Mouse (Mus musculus) thymus, adult 2 months (tissue): Measurements from ENCODE around the gene Perp. TPM values are rescaled to one million over a fixed set of nuclear protein-coding genes. Genes with fewer than 3 reads are reported as not detected.

Experiments used
- DNase-seq: peaks from one replicate; pipeline ENCODE4 v3.0.0; 2021
- H3K27ac ChIP-seq: fragments of 200-500 bp; 2 replicates; pipeline ENCODE4 v1.5.1; 2012; ENCODE audit warnings: low read length, control low read depth; ENCODE audit not compliant: control insufficient read depth, insufficient read depth
- H3K27me3 ChIP-seq: fragments of 200-500 bp; 2 replicates; pipeline ENCODE4 v1.6.1; 2012; ENCODE audit warnings: mild to moderate bottlenecking, low read length, moderate library complexity, mixed read lengths; ENCODE audit not compliant: control insufficient read depth, insufficient read depth
- H3K36me3 ChIP-seq: fragments of 200-500 bp; 2 replicates; pipeline ENCODE4 v1.6.1; 2012; ENCODE audit warnings: mild to moderate bottlenecking, low read length, moderate library complexity; ENCODE audit not compliant: control insufficient read depth, insufficient read depth
- H3K4me1 ChIP-seq: fragments of 200-500 bp; replicated peaks from 2 replicates; pipeline ENCODE4 v1.6.1; 2012; ENCODE audit warnings: low read length; ENCODE audit not compliant: control insufficient read depth, insufficient read depth
- H3K4me3 ChIP-seq: fragments of 200-500 bp; 2 replicates; pipeline ENCODE4 v1.5.1; 2012; ENCODE audit warnings: mild to moderate bottlenecking, low read length, control low read depth, moderate library complexity; ENCODE audit not compliant: control insufficient read depth, insufficient read depth
- CTCF ChIP-seq: fragments of 200-500 bp; IDR thresholded peaks from 2 replicates; pipeline ENCODE4 v1.5.1; 2012; ENCODE audit warnings: mild to moderate bottlenecking, control low read depth, low read length, moderate library complexity, borderline replicate concordance; ENCODE audit not compliant: control insufficient read depth, poor library complexity, insufficient read depth; ENCODE audit errors: extremely low read depth
- POLR2A ChIP-seq: fragments of 200-500 bp; IDR thresholded peaks from 2 replicates; pipeline ENCODE4 v1.6.1; 2012; ENCODE audit warnings: mild to moderate bottlenecking, low read length, control low read depth, moderate library complexity; ENCODE audit not compliant: control insufficient read depth, poor library complexity, insufficient read depth; ENCODE audit errors: extremely low read depth
- WGBS: fragments of 180-500 bp; shearing (Covaris S2); methylation state at CpG from one replicate; pipeline ENCODE4 v1.1.7; 2018; 5-methylcytosine and 5-hydroxymethylcytosine counted together
- polyA plus RNA-seq: library from polyadenylated mRNA; depleted of rRNA; stranded (reverse); fragments of >200 nt; gene quantifications from 2 replicates; pipeline ENCODE4 v1.2.3, GENCODE M21; 2012; rRNA removed

Gene Perp
- polyA plus RNA-seq = 79.5 and 92.7 TPM in 2 replicates

GRCm38 (mm10) chr10:18844441-18845286, at the start of gene Perp:
Gene Perp, plus strand, starts transcription at chr10:18845020.
- peak; percentile 57 for DNase-seq
- no peaks in the 10 kb centered on the region for H3K36me3 ChIP-seq
- no peak within 1 kb of the TSS for H3K27ac ChIP-seq
- peak within 1 kb of the TSS; percentile 44 for H3K4me3 ChIP-seq
- H3K4me1 ChIP-seq = peaks cover 6% of the 10 kb centered on the region
- TF ChIP-seq POLR2A = no peak
- TF ChIP-seq CTCF = no peak
- WGBS = 7% methylated on average over 54 of the region's 54 CpGs
- no peaks in the 10 kb centered on the region; the same call in 1 of the 2 replicates for H3K27me3 ChIP-seq

- H3K4me1 ChIP-seq = no peaks in the 10 kb centered on the region
- no peak for DNase-seq
- H3K27ac ChIP-seq = no peak overlapping the region
- WGBS = 93% methylated on average over 2 of the region's 2 CpGs
- H3K36me3 ChIP-seq = no peaks in the 10 kb centered on the region
- no peak overlapping the region for H3K4me3 ChIP-seq
- no peaks in the 10 kb centered on the region for H3K27me3 ChIP-seq
- TF ChIP-seq CTCF (no peak), POLR2A (no peak)
Measured at GRCm38 (mm10) chr10:18811751-18812150, 33.1 kb upstream of the Perp start.

- no peak for DNase-seq
- 95% methylated on average over 5 of the region's 5 CpGs for WGBS
- Histone ChIP-seq H3K36me3 (no peaks in the 10 kb centered on the region), H3K4me3 (no peak overlapping the region), H3K27me3 (no peaks in the 10 kb centered on the region), H3K4me1 (no peaks in the 10 kb centered on the region), H3K27ac (no peak overlapping the region)
- TF ChIP-seq POLR2A = no peak
- TF ChIP-seq CTCF = no peak
Measured at GRCm38 (mm10) chr10:18816560-18816959, 28.3 kb upstream of the Perp start.

- no peak overlapping the region for H3K4me3 ChIP-seq
- no peak overlapping the region for H3K27ac ChIP-seq
- DNase-seq = no peak
- TF ChIP-seq CTCF (no peak), POLR2A (no peak)
- no peaks in the 10 kb centered on the region for H3K36me3 ChIP-seq
- H3K27me3 ChIP-seq = no peaks in the 10 kb centered on the region
- peaks cover 7% of the 10 kb centered on the region for H3K4me1 ChIP-seq
Measured at GRCm38 (mm10) chr10:18825143-18825542, 19.7 kb upstream of the Perp start.

- Histone ChIP-seq H3K4me1 (peaks cover 7% of the 10 kb centered on the region), H3K4me3 (no peak overlapping the region), H3K27me3 (no peaks in the 10 kb centered on the region), H3K27ac (no peak overlapping the region), H3K36me3 (no peaks in the 10 kb centered on the region)
- no peak for DNase-seq
- 53% methylated on average over 2 of the region's 2 CpGs for WGBS
- TF ChIP-seq CTCF (no peak), POLR2A (no peak)
Measured at GRCm38 (mm10) chr10:18826107-18826506, 18.7 kb upstream of the Perp start.

- H3K27me3 ChIP-seq = no peaks in the 10 kb centered on the region
- peak; percentile 49 for DNase-seq
- no peaks in the 10 kb centered on the region for H3K36me3 ChIP-seq
- H3K4me3 ChIP-seq = no peak overlapping the region
- WGBS = 2% methylated on average over 2 of the region's 2 CpGs
- peaks cover 11% of the 10 kb centered on the region for H3K4me1 ChIP-seq
- no peak overlapping the region for H3K27ac ChIP-seq
- TF ChIP-seq POLR2A = no peak
Measured at GRCm38 (mm10) chr10:18827936-18828335, 16.9 kb upstream of the Perp start.

- TF ChIP-seq CTCF (no peak), POLR2A (no peak)
- Histone ChIP-seq H3K4me3 (no peak overlapping the region), H3K4me1 (peaks cover 11% of the 10 kb centered on the region), H3K27me3 (no peaks in the 10 kb centered on the region), H3K27ac (no peak overlapping the region), H3K36me3 (no peaks in the 10 kb centered on the region)
- 96% methylated on average over 4 of the region's 4 CpGs for WGBS
- no peak for DNase-seq
Measured at GRCm38 (mm10) chr10:18830359-18830758, 14.5 kb upstream of the Perp start.
